In genomic region chr11:104673412-104673811, GRCm38 (mm10) we compare ENCODE assay signal across 22 mouse cellular contexts. TPM values are rescaled to one million over a fixed set of nuclear protein-coding genes. Genes with fewer than 3 reads are reported as not detected.
"Had no signal": no experiment of that assay in that cellular context is flagged by ENCODE, and none has a peak within 500 bp of the region (broad histone marks: within the 10 kb centered on the region; RNA-seq: fewer than 3 reads in every experiment).

No protein-coding gene starts in this region.

- ATAC-seq: liver, postnatal 0 days; lung, postnatal 0 days; midbrain, embryonic 13.5 days; midbrain, embryonic 15.5 days had no signal

- H3K4me3 ChIP-seq: lung, embryonic 15.5 days; megakaryocyte, embryonic 14.5 days; midbrain, embryonic 13.5 days; midbrain, embryonic 15.5 days; neural tube, embryonic 13.5 days; stomach, embryonic 15.5 days had no signal

- H3K4me1 ChIP-seq: lung, embryonic 15.5 days; midbrain, embryonic 13.5 days; midbrain, embryonic 15.5 days; neural tube, embryonic 13.5 days; stomach, embryonic 15.5 days had no signal

- H3K9ac ChIP-seq: liver, postnatal 0 days; lung, embryonic 15.5 days; midbrain, embryonic 13.5 days; midbrain, embryonic 15.5 days; neural tube, embryonic 13.5 days; stomach, embryonic 15.5 days had no signal

- H3K36me3 ChIP-seq: lung, embryonic 15.5 days; midbrain, embryonic 13.5 days; midbrain, embryonic 15.5 days; neural tube, embryonic 13.5 days; stomach, embryonic 15.5 days had no signal

- H3K27me3 ChIP-seq: lung, embryonic 15.5 days; megakaryocyte, embryonic 14.5 days; midbrain, embryonic 13.5 days; midbrain, embryonic 15.5 days; neural tube, embryonic 13.5 days; stomach, embryonic 15.5 days had no signal

- DNase-seq: liver, postnatal 0 days; lung, adult 2 months; lung, postnatal 14 days; lung, postnatal 36 days; right cerebral cortex, postnatal 14 days; thymus, adult 2 months; thymus, postnatal 25 days; thymus, postnatal 4 days had no signal

- H3K9me3 ChIP-seq: lung, embryonic 15.5 days; megakaryocyte, embryonic 14.5 days; midbrain, embryonic 13.5 days; midbrain, embryonic 15.5 days; neural tube, embryonic 13.5 days; stomach, embryonic 15.5 days had no signal

- H3K4me2 ChIP-seq: lung, embryonic 15.5 days; midbrain, embryonic 11.5 days; midbrain, embryonic 13.5 days; midbrain, embryonic 15.5 days; neural tube, embryonic 13.5 days; stomach, embryonic 15.5 days had no signal

- H3K27ac ChIP-seq: lung, embryonic 15.5 days; macrophage; midbrain, embryonic 13.5 days; midbrain, embryonic 15.5 days; neural tube, embryonic 13.5 days; stomach, embryonic 15.5 days; stomach, postnatal 0 days had no signal

RNA-seq across cellular contexts. Expression of gene Gm11639, which starts 12.1 kb away (rescaled TPM):
- total RNA-seq: megakaryocyte progenitor cell, adult 5-6 weeks; monocyte, adult 5-6 weeks had no signal
- polyA plus RNA-seq: lung, adult 2 months; lung, embryonic 15.5 days; macrophage; midbrain, embryonic 11.5 days; midbrain, embryonic 13.5 days; neural tube, embryonic 11.5 days; neural tube, embryonic 13.5 days; spleen, adult 2 months had no signal
